25 mouse cellular contexts compared by ENCODE assay signal in the genomic region with DNA sequence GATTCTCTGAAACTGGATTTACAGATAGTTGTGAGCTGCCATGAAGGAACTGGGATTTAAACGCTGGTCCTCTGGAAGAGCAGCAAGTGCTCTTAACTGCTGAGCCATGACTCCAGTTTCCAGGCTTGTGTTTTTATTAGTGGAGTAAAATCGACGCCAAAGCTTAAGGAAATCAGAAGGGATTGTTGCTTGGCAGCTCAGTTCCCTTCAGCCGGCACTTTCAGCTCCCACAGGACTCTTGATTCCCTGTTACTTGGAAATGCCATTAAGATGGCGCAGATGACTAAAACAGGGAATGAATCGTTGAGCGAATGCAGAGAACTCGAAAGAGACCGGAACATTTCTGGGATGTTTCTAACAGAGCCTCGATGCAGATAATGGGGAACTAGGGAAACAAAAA.
DNase-seq lines count a peak whose midpoint lies in the region; ATAC-seq and TF ChIP-seq lines count a peak whose summit lies in the region.
"Had no signal": no experiment of that assay in that cellular context is flagged by ENCODE, and none has a peak within 500 bp of the region (broad histone marks: within the 10 kb centered on the region; RNA-seq: fewer than 3 reads in every experiment).

No protein-coding gene starts in this region.

- no peak for TF ChIP-seq POLR2A in brain, embryonic 14.5 days (IDR thresholded peaks at IDR 0.05; ENCODE audit: borderline replicate concordance, extremely low read depth, insufficient read depth, insufficient read length, poor library complexity, severe bottlenecking)
- no peak for TF ChIP-seq POLR2A in limb, embryonic 14.5 days (IDR thresholded peaks at IDR 0.05; ENCODE audit: borderline replicate concordance, extremely low read depth, insufficient read depth, insufficient read length)

- H3K4me2 ChIP-seq in hindbrain, postnatal 0 days (ENCODE audit: low read depth, low read length): no peak overlapping the region
- no peak overlapping the region for H3K4me2 ChIP-seq in hindbrain, embryonic 11.5 days (replicated peaks; ENCODE audit: low read depth, low read length)
- H3K4me2 ChIP-seq in limb, embryonic 14.5 days (replicated peaks; ENCODE audit: low read depth, low read length, severe bottlenecking): no peak overlapping the region; the same call in 1 of the 2 replicates
- H3K4me2 ChIP-seq in intestine, embryonic 15.5 days (replicated peaks): no peak overlapping the region
- H3K4me2 ChIP-seq: embryonic facial prominence, embryonic 12.5 days; forebrain, embryonic 12.5 days; forebrain, embryonic 15.5 days; heart, embryonic 11.5 days; hindbrain, embryonic 14.5 days had no signal

- H3K4me1 ChIP-seq in hindbrain, postnatal 0 days (ENCODE audit: insufficient read depth, low read length): no peaks in the 10 kb centered on the region
- no peaks in the 10 kb centered on the region for H3K4me1 ChIP-seq in hindbrain, embryonic 11.5 days (replicated peaks; ENCODE audit: control insufficient read depth, insufficient read depth, low read length)
- H3K4me1 ChIP-seq in limb, embryonic 14.5 days (ENCODE audit: control insufficient read depth, insufficient read depth, low read length): no peaks in the 10 kb centered on the region
- H3K4me1 ChIP-seq in intestine, embryonic 15.5 days (replicated peaks): no peaks in the 10 kb centered on the region
- H3K4me1 ChIP-seq: embryonic facial prominence, embryonic 12.5 days; forebrain, embryonic 12.5 days; forebrain, embryonic 15.5 days; hindbrain, embryonic 10.5 days had no signal

- no peaks in the 10 kb centered on the region for H3K36me3 ChIP-seq in hindbrain, postnatal 0 days (ENCODE audit: insufficient read depth, low read length)
- H3K36me3 ChIP-seq in hindbrain, embryonic 11.5 days (ENCODE audit: control insufficient read depth, insufficient read depth, low read length): no peaks in the 10 kb centered on the region
- H3K36me3 ChIP-seq in limb, embryonic 14.5 days (ENCODE audit: control insufficient read depth, insufficient read depth, low read length): no peaks in the 10 kb centered on the region
- no peaks in the 10 kb centered on the region for H3K36me3 ChIP-seq in intestine, embryonic 15.5 days
- H3K36me3 ChIP-seq: embryonic facial prominence, embryonic 12.5 days; forebrain, embryonic 12.5 days; forebrain, embryonic 15.5 days; G1E; hindbrain, embryonic 10.5 days had no signal

- no peak for TF ChIP-seq CTCF in gastrocnemius, adult 2 months (IDR thresholded peaks at IDR 0.05)
- no peak for TF ChIP-seq CTCF in hindbrain, postnatal 0 days (IDR thresholded peaks at IDR 0.05; ENCODE audit: low read depth)
- TF ChIP-seq CTCF in brain, embryonic 14.5 days (IDR thresholded peaks at IDR 0.05; ENCODE audit: borderline replicate concordance, extremely low read depth, insufficient read depth, insufficient read length): no peak

- no peaks in the 10 kb centered on the region for H3K27me3 ChIP-seq in hindbrain, postnatal 0 days (ENCODE audit: insufficient read depth, low read length)
- H3K27me3 ChIP-seq in hindbrain, embryonic 11.5 days (ENCODE audit: control insufficient read depth, insufficient read depth, low read length): no peaks in the 10 kb centered on the region
- H3K27me3 ChIP-seq in limb, embryonic 14.5 days (ENCODE audit: control insufficient read depth, insufficient read depth, low read length): no peaks in the 10 kb centered on the region
- H3K27me3 ChIP-seq in intestine, embryonic 15.5 days (replicated peaks): no peaks in the 10 kb centered on the region
- H3K27me3 ChIP-seq: CH12.LX; embryonic facial prominence, embryonic 12.5 days; forebrain, embryonic 12.5 days; forebrain, embryonic 15.5 days had no signal

- H3K9me3 ChIP-seq in hindbrain, postnatal 0 days (ENCODE audit: low read length): no peaks in the 10 kb centered on the region
- H3K9me3 ChIP-seq in hindbrain, embryonic 11.5 days (ENCODE audit: control insufficient read depth, low read length): no peaks in the 10 kb centered on the region
- H3K9me3 ChIP-seq in limb, embryonic 14.5 days (ENCODE audit: control insufficient read depth, low read length): no peaks in the 10 kb centered on the region
- no peaks in the 10 kb centered on the region for H3K9me3 ChIP-seq in intestine, embryonic 15.5 days
- H3K9me3 ChIP-seq: embryonic facial prominence, embryonic 12.5 days; forebrain, embryonic 12.5 days; forebrain, embryonic 15.5 days; hindbrain, embryonic 10.5 days had no signal

- no peak overlapping the region for H3K4me3 ChIP-seq in gastrocnemius, adult 2 months
- no peak overlapping the region for H3K4me3 ChIP-seq in hindbrain, postnatal 0 days (ENCODE audit: low read length)
- no peak overlapping the region for H3K4me3 ChIP-seq in hindbrain, embryonic 11.5 days (ENCODE audit: low read depth, low read length)
- H3K4me3 ChIP-seq in limb, embryonic 14.5 days (replicated peaks; ENCODE audit: low read length): no peak overlapping the region
- no peak overlapping the region for H3K4me3 ChIP-seq in intestine, embryonic 15.5 days (replicated peaks)
- H3K4me3 ChIP-seq: embryonic facial prominence, embryonic 12.5 days; erythroblast, embryonic 14.5 days; forebrain, embryonic 12.5 days; forebrain, embryonic 15.5 days; hindbrain, embryonic 10.5 days had no signal

- no peak for ATAC-seq in hindbrain, postnatal 0 days
- ATAC-seq in hindbrain, embryonic 11.5 days (ENCODE audit: low FRiP score): no peak
- ATAC-seq in limb, embryonic 14.5 days (ENCODE audit: low FRiP score, low read depth): peak; percentile 74; the same call in 1 of the 2 replicates
- no peak for ATAC-seq in intestine, embryonic 15.5 days
- ATAC-seq: forebrain, embryonic 15.5 days; Patski had no signal

- no peak overlapping the region for H3K27ac ChIP-seq in gastrocnemius, adult 2 months
- H3K27ac ChIP-seq in hindbrain, postnatal 0 days: no peak overlapping the region
- no peak overlapping the region for H3K27ac ChIP-seq in hindbrain, embryonic 11.5 days (ENCODE audit: low read depth, low read length)
- 0 out of 2 replicates have a peak overlapping the region, but pooled peaks have one; percentile 19 for H3K27ac ChIP-seq in limb, embryonic 14.5 days (replicated peaks; ENCODE audit: low read depth, low read length)
- no peak overlapping the region for H3K27ac ChIP-seq in intestine, embryonic 15.5 days
- H3K27ac ChIP-seq: embryonic facial prominence, embryonic 12.5 days; forebrain, embryonic 12.5 days; forebrain, embryonic 15.5 days; hindbrain, embryonic 10.5 days; hindbrain, embryonic 14.5 days had no signal

- 69% methylated on average over 10 of the region's 10 CpGs for WGBS in hindbrain, postnatal 0 days
- WGBS in hindbrain, embryonic 11.5 days: 82% methylated on average over 10 of the region's 10 CpGs
- 41% methylated on average over 10 of the region's 10 CpGs for WGBS in limb, embryonic 14.5 days
- WGBS in intestine, embryonic 15.5 days: 85% methylated on average over 10 of the region's 10 CpGs

- H3K9ac ChIP-seq in hindbrain, postnatal 0 days (replicated peaks; ENCODE audit: low read length): no peak overlapping the region
- H3K9ac ChIP-seq in hindbrain, embryonic 11.5 days (ENCODE audit: low read depth, low read length): no peak overlapping the region
- no peak overlapping the region for H3K9ac ChIP-seq in limb, embryonic 14.5 days (ENCODE audit: low read depth, low read length, severe bottlenecking)
- no peak overlapping the region for H3K9ac ChIP-seq in intestine, embryonic 15.5 days
- H3K9ac ChIP-seq: embryonic facial prominence, embryonic 12.5 days; forebrain, embryonic 12.5 days; forebrain, embryonic 15.5 days; hindbrain, embryonic 14.5 days had no signal

- peak; percentile 5 for DNase-seq in gastrocnemius, postnatal 14 days
- DNase-seq in gastrocnemius, adult 2 months: no peak
- peak; percentile 30 for DNase-seq in hindbrain, postnatal 0 days (ENCODE audit: low spot score)
- DNase-seq in hindbrain, embryonic 11.5 days (ENCODE audit: low spot score): no peak
- peak; percentile 23 for DNase-seq in brain, embryonic 14.5 days (ENCODE audit: low read depth)
- peak; percentile 80 for DNase-seq in limb, embryonic 14.5 days (ENCODE audit: low spot score)
- DNase-seq: adrenal gland, postnatal 25 days; B cell, adult 2 months; cerebellum, adult 18-20 months; cerebellum, adult 9-10 months; cerebellum, postnatal 14 days; gastrocnemius, postnatal 36 days; heart, postnatal 36 days; kidney, adult 11 months had no signal

- intact Hi-C loops in gastrocnemius, postnatal 14 days (cut with DNase I; ENCODE audit: low total_unique reads): no loop called here
- intact Hi-C loops in gastrocnemius, adult 2 months (cut with DNase I): no loop called here

Comparison
In these comparisons a context has a peak if more than half of its experiments do, and no peak if none do; other contexts are left out.
1. DNase-seq: peak in gastrocnemius, postnatal 14 days (single experiment), hindbrain, postnatal 0 days (single experiment), brain, embryonic 14.5 days (single experiment) and limb, embryonic 14.5 days (single experiment); none in gastrocnemius, adult 2 months (single experiment) and hindbrain, embryonic 11.5 days (single experiment).